Mouse (Mus musculus) lung, adult 2 months (tissue): ENCODE measurements around the gene Cryzl1.

ENCODE experiments used
- CTCF ChIP-seq: fragments of 200-500 bp; IDR thresholded peaks from 2 replicates; pipeline ENCODE4 v1.5.1; 2011; ENCODE audit warnings: mild to moderate bottlenecking, low read length, control low read depth; ENCODE audit not compliant: insufficient read depth
- POLR2A ChIP-seq: fragments of 200-500 bp; IDR thresholded peaks from 2 replicates; pipeline ENCODE4 v1.6.1; 2011; ENCODE audit warnings: low read depth, mild to moderate bottlenecking, control low read depth, low read length, borderline replicate concordance; ENCODE audit errors: extremely low read depth

- no peak for TF ChIP-seq POLR2A
- no peak for TF ChIP-seq CTCF
Measured at GRCm38 (mm10) chr16:91704603-91705340, 24.0 kb downstream of the Cryzl1 start.
